Mouse (Mus musculus): ENCODE results near the gene Eepd1.

Gene Eepd1

DNA sequence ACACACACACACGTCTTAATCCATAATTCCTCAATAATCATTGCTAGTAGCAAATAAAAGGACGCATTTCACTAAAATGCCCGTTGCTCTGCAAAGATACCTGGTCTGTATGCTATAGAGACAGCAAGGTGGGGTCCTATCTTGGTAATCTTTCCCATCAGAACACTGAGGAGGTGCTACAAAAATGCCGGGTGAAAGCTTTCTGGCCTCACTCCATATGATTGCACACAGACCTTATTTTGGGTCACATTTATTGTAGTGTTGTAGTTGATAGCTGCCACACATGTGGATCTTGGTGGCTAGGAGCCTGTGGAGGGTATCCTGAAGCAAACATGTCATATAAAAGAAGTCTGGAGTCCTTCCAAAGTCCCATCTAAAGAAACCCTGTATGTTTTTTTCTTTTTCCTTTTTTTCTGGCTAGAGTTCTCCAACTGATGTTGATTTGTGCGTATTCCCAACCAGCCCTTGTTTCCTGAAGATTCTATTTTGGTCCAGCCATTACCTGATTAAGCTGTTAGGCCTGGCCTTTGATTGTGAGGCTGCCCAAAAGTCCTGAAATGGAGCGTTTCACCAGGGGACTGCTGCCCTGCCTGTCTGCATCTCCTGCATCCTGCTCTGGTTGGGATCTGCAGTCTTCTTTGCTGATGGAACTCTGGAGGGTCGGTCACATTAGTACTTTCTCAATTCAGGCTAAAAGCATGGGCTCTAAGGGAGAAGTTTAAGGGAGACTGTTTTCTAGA, 8.0 kb downstream of the Eepd1 start:
- no peak for DNase-seq (ENCODE audit: low spot score in 2 of 2)

DNA sequence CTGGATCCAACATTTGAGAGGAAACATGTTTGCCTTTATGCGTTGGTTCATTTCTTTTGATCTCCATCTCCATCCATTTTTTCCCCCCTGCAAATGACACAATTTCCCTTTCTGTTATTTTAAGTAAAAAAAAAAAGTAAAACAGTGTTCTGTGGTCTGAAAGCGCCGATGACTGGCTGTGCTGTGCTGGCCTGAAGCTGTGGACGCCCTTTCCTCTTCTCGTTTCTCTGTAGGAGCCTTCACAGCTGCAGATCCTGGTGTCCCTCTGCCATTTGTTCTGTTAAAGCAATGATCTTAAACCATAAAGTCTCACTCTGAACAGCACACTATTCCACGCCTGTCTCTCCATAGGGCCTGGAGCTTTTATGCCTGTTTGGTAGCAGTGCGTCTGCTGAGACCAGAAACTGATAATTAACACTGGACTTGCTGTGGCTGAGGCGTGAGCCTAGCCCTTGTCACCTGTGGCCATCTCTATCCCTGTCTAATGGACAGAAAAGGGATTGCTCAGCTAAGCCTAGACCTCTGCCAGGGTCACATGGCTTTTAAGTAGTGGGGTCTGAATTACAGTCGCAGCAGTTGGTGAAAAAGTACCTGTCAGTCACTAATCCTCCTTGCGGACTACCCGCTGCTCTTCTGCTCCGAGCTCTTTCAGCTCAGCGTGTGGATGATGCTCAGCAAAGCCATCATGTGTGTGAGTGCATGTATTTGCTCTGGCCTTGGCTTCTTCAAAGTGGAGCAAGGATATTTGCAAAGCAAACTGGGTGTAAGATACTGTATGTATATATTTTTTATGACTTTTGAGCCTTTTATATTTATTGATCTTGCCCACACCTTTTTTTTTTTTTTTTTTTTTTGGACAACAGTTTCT, 9.2 kb downstream of the Eepd1 start:
- no peak for DNase-seq (ENCODE audit: low spot score in 2 of 2)

DNA sequence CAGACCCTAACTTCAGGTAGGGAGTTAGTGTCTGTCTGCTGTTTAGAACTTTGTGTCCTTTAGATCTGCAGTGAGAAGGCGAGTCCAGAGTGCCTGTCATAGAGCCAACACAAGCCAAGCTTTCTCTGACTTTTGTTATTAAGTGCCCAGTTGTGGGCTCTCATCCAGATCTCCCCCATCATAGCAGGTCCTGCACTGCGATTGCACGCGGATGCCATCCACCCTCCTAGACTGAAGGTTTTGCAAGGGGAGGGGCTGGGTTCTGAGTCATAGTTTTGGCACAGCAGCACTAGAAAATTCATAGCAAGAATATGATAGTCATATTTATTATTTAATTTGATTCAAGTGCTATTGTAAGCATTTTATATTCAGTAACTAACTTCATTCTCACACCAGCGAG, 12.6 kb downstream of the Eepd1 start:
- no peak for DNase-seq (ENCODE audit: low spot score in 2 of 2)

DNA sequence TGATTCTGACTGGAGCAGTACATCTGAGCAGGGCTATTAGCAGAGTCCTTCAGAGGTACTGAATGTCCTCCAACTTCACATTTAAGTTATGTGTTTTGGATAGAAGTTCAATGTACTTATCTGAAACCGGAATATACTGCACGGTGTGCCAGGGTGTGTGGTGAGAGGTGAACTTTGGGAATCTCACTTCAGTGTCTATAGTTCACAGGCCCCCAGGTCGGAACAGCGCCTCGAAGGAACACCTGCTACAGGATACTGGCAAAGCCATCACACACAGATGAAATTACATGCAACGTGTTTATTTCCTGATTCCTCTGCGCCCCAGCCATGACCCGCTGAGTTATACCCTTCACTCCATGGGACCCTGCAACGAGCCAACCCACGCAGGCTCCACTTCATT, 14.3 kb downstream of the Eepd1 start:
- no peak for DNase-seq (ENCODE audit: low spot score in 2 of 2)

DNA sequence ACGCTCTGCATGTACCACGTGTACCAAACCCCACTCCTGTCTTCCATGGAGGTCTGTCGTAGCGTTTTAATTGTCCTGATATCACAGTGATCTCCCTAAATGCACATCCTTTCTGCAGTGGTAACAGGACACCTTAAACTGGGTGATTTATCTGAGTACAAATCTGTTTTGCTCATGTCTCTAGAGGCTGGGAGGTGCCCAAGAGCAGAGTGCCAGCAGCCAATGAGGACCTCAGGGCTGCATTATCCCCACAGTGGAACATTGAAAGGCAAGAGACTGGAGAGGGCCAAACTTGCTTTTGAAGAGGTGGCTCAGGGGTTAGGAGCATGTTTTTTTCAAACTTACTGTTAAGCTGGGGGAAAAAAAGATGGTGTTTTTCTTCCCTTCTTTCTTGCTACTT, 14.8 kb downstream of the Eepd1 start:
- no peak for DNase-seq (ENCODE audit: low spot score in 2 of 2)

DNA sequence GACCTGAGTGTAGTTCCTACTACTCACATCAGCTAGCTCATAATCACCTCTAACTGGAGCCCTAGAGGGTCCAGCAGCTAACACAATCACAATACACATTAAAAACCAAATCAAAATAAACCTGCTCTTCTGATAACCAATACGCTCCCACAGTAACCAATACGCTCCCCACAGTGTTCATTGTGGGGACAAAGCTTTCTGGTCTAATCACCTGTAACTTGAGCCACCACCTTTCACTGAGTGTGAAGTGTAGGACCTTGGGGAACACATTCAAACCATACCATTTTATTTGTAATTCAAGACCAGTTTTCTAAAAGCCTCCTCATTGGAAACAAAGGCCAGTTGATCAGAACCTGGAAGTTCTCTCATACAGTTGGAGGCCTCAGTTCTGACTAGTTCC, 15.4 kb downstream of the Eepd1 start:
- DNase-seq (ENCODE audit: low spot score in 2 of 2): no peak

DNA sequence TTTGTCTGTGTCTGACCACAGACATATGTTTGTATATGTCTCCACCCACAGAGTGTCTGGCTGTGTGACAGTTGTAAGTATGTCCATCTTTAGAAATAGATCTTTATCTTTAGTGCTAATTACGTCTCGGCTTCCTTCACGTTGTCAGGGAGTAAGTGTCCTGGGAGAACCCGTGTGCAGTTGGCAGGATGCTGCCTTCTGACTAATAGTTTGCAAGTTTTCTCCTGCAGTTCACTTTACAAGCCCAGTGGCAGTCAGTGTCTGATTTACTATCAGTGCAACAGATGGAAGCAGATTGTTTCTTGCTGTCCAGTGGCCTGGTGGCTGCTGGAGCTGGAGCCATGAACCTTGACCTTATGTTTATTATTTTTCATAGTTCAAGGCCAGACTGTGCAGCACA, 17.4 kb downstream of the Eepd1 start:
- DNase-seq (ENCODE audit: low spot score in 2 of 2): no peak

DNA sequence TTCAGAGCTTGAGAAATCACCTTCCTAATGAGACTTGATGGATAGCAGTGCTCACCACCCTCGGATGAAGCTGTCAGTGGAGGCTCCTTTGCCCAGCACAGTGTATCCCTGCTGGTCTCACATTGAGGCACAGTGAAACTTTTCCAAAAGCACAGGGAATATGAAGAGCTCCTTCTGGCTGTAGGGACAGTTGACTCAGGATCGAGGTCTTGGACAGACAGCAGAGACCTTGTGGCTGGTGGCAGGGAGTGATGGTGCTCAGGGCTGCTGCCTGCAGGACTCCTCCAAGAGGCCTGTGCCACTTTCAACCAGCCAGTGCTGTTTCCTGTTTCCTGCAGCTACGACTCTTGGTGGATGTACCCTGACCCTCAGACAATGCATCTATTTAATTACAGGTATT, 18.0 kb downstream of the Eepd1 start:
- DNase-seq (ENCODE audit: low spot score in 2 of 2): no peak

DNA sequence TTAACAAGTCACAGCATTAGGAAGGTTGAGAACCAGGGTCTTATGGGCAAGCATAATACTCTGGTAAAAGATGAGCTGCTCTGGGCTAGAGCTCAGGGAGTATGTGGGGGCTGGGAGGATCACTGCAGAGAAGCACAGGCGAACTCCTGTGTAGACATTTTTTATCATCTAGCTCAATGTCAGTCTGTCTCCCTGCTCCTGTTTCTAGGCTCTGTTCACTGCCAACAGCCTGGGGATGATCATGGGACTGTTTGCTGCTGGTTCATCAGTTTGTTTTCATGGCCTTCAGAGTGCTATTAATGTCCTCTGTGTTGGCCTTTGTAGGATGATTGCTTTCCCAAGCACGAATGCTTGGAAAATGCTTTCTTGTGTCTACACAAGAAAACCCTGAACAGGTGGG, 18.7 kb downstream of the Eepd1 start:
- no peak for DNase-seq (ENCODE audit: low spot score in 2 of 2)

DNA sequence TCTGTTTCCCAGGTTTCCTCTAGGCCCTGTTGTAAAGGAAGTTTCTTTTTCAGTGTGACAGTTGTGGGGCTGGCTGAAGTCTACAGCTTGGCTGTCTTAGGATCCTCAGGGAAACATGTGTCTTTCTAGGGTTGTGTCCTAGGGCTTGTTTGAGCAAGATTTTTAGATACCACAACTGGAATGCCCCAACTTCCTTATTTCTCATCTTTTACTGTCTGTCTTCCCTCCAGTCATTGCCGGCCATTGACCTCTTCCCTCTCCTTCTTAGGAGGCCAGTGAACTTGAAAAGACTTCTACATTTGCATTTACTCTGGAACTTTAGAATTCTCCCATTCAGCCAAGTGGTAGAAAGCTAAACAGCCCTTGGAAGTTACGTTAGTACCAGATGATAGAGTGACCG, 27.5 kb downstream of the Eepd1 start:
- no peak for DNase-seq (ENCODE audit: low spot score in 2 of 2)

DNA sequence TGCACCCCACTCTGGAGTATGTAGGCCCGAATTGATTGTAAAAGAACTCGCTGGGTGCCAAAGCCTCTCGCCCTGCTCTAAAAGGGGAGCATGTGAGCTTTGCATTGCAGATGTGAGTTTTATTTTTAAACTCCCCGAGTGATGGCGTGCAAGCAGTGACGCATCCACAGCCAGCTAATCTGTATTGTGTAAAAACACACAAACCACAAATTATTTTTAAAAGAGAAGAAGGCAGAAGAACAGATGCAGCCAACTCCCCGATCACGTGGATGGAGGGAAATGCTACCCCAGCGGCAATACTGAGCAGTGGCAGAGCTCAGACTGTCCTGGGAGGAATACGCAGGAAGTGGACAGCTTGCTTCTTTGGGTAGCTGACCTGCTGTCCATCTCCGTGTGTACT, 29.2 kb downstream of the Eepd1 start:
- DNase-seq (ENCODE audit: low spot score in 2 of 2): no peak

DNA sequence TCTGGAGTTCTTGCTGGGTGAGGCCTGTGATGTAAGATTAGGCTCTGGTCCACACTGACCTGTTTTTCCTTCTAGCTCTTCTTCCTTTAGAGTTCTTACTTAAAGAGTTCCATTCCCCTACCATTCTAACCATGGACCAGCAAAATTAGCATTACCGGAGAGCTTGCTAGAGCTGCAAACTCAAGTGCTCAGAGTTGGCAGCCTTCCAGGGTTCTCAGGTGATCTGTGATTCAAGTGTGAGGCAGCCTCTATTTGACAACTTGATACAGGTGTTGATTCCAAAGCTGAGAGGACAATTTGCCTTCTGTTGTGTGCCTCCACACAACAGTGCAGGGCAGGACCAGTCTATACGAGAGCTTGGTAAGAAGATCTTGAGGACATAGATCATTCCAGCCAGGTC, 31.7 kb downstream of the Eepd1 start:
- no peak for DNase-seq (ENCODE audit: low spot score in 2 of 2)

DNA sequence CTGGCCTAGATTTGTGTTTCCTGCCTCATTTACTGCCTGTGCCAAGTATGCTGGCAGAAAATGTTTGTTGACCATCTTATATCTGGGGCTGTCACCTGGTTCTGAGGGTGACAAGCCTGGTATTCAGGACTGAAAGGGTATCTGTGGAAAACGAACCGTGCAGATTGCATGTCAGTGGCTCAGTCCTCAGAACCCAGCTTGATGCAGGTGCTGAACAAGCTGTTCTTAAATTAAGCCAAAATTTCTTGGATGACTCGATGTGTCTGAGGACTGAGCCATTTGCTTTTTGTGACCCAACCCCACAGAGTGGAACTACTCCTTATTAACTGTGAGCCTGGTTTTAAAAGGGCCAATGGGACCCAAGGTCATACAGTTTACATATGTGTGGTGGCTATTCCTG, 32.2 kb downstream of the Eepd1 start:
- no peak for DNase-seq (ENCODE audit: low spot score in 2 of 2)

DNA sequence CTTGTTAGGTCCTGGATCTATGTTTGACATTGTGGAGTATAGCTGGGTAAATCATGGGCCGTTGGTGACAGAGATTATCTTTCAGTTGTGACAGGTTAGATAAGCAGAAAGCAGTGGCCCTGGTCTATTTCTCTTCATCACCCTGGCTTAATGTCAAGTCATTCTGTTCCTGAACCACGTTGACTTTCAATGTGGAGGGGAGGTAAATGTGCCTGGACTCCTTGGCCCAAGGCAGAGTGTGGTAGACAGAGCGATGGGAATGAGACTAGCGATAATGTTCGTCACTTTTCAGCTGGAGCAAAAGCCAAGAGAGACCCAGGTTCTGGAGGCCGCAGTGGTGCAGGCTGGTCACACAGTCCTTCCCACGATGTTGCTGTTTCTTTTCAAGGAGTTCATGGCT, 35.3 kb downstream of the Eepd1 start:
- no peak for DNase-seq (ENCODE audit: low spot score in 2 of 2)

DNA sequence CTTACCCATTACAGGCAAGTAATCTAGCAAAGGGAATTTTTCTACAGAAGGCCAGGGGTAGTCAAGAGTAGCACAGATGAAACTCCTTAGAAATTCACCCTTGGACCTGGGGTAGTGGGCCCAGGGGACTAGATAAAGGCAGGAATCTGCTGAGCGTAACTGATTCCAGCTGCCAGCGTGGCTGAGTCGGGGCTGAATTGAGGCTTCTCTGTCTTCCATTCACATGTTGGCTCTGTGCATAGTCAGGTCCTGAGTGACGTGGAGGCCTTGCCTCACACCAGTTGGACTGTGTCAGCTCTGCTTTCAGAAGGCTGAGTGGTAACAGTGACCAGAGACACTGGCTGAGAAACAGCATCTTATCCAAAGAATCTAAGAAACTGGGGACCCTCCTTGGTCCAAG, 36.6 kb downstream of the Eepd1 start:
- no peak for DNase-seq (ENCODE audit: low spot score in 2 of 2)

DNA sequence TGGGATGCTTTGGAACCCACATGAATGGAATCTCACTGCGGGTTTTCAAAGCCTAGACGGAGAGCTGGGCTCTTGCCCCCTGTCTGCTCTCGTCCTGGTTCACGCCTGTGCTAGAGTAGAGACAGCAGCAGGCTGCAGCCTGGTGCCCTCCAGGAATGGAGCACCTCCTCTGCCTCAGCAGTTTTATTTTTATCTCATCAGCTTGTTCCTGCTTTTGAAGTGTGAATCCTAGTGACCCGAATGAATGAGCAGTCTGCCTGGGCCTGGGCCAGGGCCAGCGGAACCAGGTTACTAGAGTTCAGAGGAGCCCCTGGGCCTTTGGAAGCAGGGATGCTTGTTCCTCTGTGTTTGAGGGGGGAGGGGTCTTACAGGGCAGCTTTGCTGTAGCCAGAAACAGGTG, 37.8 kb downstream of the Eepd1 start:
- DNase-seq (ENCODE audit: low spot score in 2 of 2): no peak

DNA sequence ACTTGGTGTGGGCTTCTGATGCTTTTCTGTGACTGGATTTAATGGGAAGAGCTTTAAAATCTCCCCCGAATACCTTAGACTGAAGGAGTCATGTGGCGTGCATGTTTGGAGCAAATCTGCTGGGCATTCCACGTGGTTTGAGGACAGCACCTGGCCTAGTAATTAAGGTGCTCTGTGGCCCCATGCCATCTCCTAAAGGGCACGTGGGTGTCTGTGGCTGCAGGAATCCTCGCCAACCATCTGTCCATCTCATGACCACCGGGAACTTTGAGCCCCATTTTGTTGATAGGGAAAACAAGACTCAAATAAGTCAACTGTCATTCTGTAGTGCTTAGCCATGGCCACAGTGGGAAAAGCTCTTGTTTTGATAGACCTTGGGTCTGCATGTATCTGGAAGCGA, 39.5 kb downstream of the Eepd1 start:
- no peak for DNase-seq (ENCODE audit: low spot score in 2 of 2)

DNA sequence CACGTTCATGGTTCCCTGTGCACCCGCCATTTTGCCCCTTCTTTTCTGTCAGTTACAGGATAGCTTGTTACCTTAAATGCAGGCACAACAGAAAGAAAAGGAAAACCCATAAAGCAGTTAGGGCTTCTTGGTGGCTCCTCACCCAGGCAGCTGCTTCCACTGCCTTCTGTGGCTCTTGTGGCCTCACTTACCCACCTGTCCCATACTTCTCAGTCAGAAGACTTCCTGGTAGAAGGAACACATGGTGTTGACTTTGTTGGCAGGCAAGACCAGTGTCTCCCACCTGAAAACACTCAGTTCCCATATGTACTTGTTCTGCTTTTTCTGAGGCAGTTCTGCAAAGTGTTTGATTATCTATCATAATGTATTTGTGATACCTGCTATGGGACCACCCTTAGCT, 40.5 kb downstream of the Eepd1 start:
- DNase-seq (ENCODE audit: low spot score in 2 of 2): no peak

DNA sequence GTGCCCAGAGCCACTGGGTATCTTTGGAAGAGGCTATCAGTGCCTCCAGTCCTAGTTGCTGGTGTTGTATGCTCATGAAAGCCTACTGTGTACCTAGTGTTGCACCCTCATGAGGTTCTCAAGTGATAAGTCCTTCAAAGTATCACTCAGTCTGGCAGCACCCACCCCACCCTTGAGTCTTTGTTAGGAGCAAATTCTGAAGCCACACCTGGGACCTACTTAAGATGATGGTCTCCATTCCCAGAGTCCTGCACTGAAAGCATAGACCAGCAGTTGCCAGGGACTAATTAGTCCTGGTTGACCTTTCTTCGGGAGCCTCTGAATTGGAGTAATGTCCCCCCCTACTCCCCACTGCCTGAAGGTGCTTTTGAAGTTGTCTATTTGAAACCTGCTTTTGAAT, 45.2 kb downstream of the Eepd1 start:
- no peak for DNase-seq (ENCODE audit: low spot score in 2 of 2)

DNA sequence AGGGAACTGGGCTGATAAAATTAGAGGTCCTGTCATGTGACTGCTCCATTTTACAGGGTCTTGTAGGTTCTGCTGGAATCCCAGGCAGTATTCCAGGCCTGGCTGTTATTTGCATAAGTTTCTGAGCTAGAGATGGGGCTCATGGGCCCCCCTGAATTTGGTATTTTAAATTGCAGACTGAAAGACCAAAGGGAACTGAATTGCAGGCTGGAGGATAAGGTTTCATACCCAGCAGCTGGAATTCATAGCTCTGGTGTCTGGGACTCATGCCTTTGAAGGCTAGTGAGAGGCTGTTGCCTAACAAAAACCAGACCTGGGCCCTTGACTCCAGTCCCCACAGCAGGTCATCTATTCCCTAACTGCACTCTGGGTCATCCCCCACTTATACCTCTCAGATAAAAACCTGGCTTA, 45.6 kb downstream of the Eepd1 start:
- no peak for DNase-seq (ENCODE audit: low spot score in 2 of 2)

DNA sequence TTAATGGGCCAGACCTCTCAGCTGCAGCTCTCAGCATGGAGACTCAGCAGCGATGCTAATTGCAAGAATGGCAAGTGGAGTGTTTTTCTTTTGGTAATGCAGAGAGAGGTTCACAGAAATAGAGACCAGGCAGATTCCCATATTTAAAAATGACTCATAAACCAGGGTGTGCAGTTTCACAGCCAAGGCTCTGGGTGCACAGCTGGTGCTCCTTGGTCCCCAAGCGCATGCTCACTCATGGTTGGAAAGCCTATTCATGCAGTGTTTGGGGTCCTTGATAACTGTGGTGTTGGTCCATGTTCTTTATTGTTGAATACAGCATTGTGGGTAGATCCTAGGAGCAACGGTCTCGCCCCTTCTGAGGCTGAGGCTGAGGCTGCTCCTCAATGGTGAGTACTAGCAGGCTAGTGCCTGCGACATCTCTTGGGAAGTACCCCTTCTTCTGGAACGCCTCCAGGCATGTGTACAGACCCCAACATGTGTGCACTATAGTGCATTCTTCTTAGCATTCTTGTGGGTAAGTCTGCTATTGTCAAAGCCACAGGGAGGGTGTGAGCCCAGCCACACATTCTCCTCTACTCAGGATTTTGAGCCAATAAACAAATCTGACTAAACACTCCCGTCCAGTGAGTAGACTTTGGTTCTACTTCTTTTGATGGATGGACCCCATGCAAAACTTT, 46.2 kb downstream of the Eepd1 start:
- DNase-seq (ENCODE audit: low spot score in 2 of 2): no peak

DNA sequence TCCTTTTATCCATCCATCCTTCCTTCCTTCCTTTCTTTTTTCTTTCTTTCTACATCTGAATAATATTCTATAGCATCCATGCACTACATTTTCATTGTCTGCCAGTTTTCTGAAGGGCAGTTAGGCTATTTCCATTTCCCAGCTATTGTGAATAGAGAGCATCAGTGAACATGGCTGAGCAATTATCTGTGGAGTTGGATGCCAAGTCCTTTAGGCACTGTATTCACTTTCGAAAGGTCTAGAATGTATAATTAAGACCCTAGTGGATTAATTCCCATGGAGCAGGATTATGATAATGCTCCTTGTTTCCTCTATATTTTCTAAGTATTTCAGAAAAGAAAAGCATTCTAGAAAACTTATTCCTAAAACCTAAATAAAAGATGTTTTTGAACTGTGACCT, 50.3 kb downstream of the Eepd1 start:
- DNase-seq (ENCODE audit: low spot score in 2 of 2): no peak

DNA sequence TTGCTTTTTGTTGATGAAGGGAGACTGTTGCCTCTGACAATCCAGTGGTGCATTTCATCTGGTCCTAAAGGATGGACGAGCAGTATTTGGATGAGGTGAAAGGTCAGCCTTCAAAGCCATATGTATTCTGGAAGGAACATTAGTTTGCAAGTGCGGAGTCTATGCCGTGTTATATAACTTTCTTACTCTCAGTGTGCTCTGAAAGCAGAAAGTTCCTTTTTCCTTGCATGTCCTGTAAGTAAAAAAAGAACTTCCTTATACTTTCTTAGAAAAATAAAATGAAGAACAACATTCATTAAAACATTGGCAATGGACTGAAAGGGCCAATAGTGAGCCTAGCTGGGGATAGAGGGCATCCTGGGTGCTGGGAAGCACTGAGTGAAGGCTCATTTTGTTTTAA, 50.8 kb downstream of the Eepd1 start:
- DNase-seq (ENCODE audit: low spot score in 2 of 2): no peak

Measured in spleen, postnatal 10 days (tissue).